Mouse (Mus musculus) frontal cortex, postnatal 25 days (tissue): ENCODE results near the gene C5ar1.

Experiments used
- DNase-seq, 2 experiments: peaks; one replicate each; pipeline ENCODE4 v3.0.0; 2022; ENCODE audit warnings: low spot score in 2 of 2

C5ar1 gene

DNA sequence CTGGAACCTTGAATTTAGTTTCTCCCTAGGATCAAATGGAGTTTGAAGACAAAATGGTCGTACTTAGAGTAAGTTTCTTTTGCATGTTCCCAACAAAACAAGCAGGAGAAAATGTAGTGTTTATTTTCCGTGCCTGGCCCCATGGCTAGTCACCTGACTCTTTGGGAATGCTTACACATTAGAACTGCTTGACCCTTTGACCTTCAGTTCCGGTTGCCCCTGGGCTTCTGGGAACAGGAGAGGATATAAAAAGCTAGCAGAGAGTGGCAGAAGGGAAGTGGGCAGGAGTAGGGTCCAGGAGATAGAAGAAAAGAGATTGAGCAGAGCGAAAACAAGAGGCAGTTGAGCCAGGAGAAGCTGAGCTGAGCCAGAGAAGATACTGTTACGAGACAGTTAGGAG lies 29.5 kb downstream of the C5ar1 start:
- DNase-seq: no peak

DNA sequence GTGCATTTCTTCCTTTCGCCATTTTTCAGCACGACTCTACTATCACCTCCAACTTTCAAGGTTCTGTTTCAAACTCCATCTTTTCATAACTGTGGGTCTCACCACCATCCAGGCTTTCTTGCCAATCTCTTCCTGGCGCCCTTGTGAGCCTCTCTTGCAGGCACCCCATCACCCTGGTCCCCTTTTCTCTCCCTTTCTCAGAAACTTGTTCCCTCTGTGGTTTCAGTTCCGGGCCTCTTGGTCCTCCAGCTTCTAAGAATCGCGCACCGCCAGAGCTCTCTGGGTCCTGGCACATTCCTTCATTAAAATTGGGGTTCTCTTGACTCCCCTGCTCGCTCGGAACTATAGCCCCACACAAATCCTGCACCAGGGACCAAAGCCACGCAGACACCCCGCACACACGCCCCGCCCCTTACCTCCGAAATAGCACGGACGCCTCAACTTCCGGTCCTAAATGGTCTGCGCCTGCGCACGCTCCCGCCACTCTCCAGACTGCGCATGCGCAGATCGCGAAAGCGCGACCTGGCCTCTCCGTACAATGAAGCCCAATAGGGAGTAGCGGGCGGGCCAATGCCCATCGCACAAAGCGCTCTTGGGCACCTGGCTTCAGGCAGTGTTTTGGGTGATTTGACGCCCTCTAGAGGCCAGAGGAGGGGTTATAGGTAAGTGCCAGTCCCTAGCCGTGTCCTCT lies 37.6 kb downstream of the C5ar1 start, which contains the start of gene Dhx34:
Gene Dhx34, minus strand, starts transcription at position 456 of the 691 bp plus-strand sequence.
- peak; percentile 91 to 93 for DNase-seq

DNA sequence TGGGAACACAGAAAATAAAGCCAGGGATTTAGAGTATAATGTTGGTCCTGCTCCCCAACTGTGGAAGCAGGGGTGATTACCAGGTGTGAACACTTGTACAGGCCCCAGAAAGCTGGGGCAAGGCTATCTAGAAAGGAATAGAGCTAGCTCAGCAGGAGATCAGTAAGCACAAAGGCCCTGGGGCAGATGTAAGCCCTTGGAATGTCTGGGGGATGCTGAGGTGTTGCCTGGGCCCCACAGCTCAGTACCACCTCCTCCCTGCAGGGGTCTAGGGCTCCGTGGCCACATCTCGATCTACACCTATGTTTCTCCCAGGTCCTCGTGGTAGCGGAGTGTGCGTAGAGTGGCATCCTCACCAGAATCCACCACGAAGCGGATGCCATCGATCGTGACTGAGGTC lies 45.4 kb downstream of the C5ar1 start:
- DNase-seq: no peak

DNA sequence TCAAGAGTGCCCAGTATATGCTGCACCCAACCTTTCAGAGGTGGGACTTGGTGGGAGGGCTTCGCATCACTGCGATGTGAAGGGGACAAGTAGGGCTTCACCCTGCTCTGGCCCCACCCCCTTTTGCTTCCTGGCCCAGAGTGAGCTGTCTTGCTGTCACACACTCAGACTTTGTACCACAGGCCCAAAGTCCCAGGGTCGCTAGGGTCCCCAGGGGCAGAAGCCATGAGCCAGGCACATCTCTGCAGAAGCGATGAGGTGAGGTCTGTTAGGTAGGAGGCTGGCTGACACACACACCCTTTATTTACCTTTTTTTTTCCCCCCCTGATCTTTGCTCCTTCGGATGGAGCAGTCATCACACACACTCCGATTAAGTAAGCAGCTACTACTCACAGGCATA lies 46.1 kb downstream of the C5ar1 start:
- no peak for DNase-seq

DNA sequence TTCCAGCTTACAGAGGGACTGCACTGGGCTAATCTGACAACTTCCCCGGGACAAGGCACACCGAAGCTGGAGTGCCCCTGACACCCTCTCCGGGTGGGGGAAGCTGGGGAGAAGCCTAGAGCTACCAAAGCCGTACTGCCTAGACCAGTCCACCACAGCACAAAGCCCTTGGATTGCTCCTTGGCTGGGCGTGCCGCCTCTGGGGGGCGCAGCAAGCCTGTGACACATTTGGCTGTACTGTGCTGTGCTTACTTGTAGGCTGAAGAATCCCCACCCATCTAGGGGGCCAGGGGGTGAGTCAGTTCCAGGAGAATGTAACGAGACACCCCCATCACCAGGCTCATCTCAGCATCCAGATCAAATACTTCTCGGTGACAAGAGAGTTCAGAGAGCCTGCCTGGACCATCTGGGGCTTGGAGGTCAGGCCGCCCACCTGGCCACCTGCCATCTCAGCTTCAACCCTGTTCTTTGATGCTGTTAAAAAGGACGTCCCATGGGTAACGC lies 48.4 kb downstream of the C5ar1 start:
- DNase-seq: no peak

DNA sequence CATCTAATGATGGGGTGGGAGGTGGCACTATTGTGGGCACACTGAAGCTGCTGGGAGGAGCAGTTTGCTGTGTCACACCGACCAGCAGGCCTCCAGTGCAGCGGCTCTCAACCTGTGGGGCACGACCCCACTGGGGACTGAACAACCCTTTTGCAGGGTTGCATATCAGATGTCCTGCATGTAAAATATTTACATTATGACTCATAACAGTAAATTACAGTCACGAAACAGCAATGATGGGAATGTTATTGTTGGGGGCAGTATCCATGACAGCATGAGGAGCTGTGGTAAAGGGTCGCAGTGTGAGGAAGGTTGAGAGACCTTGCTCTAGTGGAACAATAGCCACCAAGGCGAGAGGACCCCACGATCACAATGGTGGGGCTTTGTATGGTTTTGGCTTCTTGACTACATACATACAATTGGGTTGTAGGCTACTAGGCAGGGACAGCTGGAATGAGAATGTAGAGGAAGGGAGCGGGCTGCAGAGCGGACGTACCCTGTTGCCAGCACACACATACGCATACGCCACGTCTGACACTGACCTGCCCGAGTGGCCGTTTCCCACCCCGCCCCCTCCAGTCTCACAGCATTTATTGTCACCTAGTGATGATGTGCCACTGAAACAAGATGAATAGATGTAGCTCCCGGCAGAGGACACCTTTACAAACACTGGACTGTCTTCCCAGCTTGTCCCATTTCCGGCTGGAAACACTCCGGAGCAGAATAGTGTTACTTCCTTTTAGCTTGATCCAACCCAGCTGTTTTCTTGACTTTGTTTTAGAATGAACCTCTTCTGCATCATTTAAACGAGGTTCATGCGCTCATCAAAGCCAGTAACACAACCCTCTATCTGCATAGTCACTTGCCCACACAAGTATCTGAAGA lies 50.3 kb downstream of the C5ar1 start:
- DNase-seq: no peak

DNA sequence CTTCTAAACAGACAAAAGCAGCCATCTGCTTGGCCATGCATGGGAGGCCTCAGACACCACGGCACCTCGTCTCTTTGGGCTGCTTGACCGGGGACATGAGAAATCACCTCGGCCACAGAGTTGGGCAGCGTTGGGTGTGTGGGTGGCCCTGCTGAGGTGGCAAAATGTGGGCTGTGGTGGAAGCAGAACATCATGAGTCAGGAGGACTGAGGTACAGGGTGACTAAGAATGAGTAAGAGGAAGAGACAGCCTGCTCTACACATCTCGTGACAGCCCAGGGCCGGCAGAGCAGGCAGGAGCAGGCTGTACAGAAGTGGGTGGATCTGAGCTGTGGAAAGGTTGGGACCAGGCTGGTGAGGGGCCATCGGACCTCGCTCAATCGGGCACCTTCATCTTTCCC lies 51.8 kb downstream of the C5ar1 start:
- peak in 1 of 2 experiments; percentile 25 for DNase-seq

DNA sequence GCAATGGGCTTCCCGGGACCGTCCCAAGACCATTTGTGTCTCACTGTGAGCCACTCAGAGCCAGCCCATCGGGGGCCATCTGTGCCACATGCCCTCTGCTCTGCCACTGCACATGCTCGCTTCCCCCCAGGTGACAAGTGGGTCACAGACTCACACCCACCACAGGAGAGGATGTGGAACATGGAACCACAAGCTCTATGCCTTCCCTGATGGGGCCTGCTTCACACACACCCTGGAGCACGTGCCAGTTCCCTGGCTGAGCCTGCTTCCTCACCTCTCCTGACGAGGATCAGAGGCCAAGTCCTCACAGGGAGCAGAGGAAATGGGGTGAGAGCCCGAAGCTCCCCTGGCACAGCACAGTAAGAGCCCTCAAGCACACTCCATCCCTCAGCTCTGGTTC lies 52.3 kb downstream of the C5ar1 start:
- DNase-seq: no peak

DNA sequence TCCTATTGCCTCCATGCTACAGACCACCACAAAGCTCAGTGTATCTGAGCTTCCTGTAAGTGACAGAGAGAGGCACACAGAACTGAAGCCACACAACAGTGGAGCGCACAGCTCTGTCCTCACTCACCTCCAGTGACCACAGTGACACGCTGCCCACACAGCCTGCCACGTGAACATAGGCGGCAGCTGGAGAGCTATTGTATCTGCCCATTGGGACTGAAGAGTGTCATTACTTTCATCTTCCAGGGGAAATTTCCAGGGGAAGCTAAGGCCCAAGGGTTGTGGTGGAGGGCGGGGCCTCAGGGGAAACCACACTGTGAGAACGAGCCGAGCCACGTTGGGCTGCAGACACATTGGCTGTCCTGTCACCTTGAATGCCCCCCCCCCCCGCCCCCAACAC lies 54.5 kb downstream of the C5ar1 start:
- no peak for DNase-seq

DNA sequence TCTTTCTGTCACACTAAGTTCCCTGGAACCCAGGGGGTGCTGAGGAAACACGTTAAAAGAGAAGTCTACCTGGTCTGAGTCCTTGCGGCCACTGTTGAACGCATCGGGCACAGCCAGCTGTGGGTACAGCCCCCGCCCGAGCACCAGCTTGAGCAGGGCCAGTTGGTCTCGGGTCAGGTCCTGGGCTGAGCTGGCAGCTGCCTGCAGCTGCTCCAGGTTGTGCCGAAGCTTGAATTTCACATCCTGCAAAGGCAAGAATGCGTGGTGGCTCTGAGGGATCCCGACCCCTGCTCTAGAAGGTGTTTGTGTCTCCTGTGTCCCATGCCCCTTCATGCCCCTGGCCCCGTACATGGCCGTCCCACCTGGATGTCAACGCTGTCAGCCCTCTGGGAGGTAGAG lies 55.8 kb downstream of the C5ar1 start:
- DNase-seq: no peak

DNA sequence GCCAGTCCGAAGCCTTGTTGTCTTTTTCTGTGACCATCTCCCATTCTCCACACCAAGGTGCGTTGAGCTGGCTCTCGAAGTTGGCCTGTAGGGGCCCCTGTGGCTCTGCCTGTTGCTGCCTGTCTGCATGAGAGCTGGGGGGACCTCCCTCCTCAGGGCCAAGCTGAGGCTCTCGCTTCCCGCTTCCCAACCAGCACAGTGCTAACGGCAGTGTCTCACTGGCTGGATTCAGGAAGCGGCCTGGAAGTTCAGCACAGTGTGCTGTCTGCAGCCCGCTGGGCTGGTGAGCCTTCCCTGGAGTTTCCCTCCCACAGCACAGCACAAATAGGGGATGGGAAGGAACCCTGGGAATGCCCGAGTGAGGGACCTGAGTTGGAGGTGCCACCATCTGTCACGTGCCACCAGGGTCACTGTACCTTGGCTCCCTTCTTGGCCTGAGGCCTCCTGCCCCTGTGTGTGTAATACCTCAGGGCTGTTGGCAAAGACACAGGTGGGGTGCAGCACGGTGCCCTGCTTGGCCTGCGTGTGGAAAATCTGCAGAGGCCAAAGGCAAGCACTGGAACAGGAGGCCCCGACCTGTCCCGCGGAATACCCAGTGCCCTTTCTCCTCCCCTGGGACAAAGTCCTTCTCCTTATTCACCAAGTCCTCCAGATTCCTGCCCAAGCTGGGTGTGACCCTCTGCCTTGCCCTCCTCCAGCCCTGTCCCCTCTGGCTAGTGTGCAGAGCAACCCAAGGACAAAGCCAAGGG lies 56.4 kb downstream of the C5ar1 start:
- DNase-seq: no peak

DNA sequence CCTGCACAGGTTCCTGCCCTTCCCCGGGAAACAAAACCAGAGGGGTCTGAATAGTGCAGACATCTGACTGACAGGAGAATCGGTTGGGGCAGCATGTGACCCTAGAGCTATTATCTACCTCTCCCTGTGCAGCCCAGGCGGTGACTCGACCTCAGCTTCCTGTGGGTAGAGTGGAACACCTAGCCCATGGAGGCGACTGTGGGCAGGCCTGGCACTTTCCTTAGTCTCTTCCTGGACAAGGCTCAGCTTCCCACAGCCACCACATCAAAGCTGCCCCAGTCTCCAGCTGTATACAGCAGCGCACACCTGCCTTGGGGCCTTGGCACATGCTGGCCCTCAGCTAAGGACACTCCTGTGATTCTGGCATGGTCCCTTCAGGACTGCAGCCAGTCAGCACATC lies 58.2 kb downstream of the C5ar1 start:
- DNase-seq: no peak

DNA sequence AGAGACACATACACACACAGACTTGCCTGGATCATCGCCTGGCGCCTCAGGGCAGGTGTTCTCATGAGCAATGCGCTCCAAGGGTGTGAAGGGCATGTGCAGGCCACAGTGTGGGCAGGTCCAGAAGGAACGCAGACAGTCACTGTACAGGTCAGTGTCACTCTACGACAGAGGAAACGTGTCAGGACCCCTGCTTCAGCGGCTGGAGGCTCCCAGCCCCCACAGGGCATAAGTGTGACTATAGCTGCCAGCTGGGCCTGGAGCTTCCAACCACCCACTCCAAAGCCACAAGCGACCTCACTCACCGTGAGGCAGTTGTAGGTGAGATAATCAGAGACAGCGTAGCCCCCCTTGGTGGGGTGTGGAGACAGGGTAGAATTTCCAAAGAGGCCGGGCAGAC lies 60.8 kb downstream of the C5ar1 start:
- no peak for DNase-seq

DNA sequence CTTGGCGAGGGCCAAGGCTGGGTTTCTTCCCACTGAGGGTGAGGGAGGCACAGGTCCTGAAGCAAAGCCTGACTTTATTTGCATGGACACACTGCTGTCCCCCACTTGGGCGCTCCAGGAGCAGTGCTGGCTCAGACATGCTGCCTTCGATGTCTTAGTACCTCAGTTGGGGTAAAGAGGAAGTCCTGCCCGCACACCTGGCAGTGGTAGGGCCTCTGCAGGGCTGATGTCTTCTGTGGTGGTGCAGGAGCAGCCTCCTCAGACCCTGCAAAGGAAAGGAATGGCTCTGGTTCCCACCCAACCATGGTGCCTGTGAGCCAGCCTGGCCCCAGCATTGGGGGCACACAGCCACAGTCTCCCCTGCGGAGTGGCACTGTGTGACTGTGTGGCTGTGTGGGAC lies 62.2 kb downstream of the C5ar1 start:
- no peak for DNase-seq
